Mouse (Mus musculus) ES-E14 (cell line): ENCODE data around the gene Gbp8. TPM values are rescaled to one million over a fixed set of nuclear protein-coding genes. Genes with fewer than 3 reads are reported as not detected.

Experiments
- DNase-seq: peaks from one replicate; pipeline ENCODE4 v3.0.0-alpha.2; 2013; ENCODE audit warnings: low read depth, low spot score
- H3K27ac ChIP-seq: 2 replicates; pipeline ENCODE4 v1.5.1; 2012; ENCODE audit warnings: low read depth, mild to moderate bottlenecking, low read length, moderate library complexity, mixed read lengths; ENCODE audit not compliant: poor library complexity, insufficient read depth, severe bottlenecking
- H3K36me3 ChIP-seq: 2 replicates; pipeline ENCODE4 v1.6.1; 2012; ENCODE audit warnings: mild to moderate bottlenecking, low read length, moderate library complexity, mixed read lengths; ENCODE audit not compliant: control insufficient read depth, poor library complexity, insufficient read depth, severe bottlenecking
- H3K4me1 ChIP-seq, 2 experiments: fragments of 150-350 bp in 1 of 2; sonication (generic) in 1 of 2; 2 replicates each; pipeline ENCODE4 v1.6.1; 2012; ENCODE audit warnings: low read length in 2 of 2, mild to moderate bottlenecking in 1 of 2, mixed read lengths in 1 of 2; ENCODE audit not compliant: control insufficient read depth in 2 of 2, insufficient read depth in 2 of 2, poor library complexity in 1 of 2
- H3K4me3 ChIP-seq, 2 experiments: fragments of 150-350 bp in 1 of 2; sonication (generic) in 1 of 2; 2 replicates each; pipeline ENCODE4 v1.5.1; 2012; ENCODE audit warnings: low read length in 2 of 2, low read depth in 1 of 2, mild to moderate bottlenecking in 1 of 2, mixed read lengths in 1 of 2; ENCODE audit not compliant: insufficient read depth in 1 of 2, poor library complexity in 1 of 2, severe bottlenecking in 1 of 2
- H3K9ac ChIP-seq: 2 replicates; pipeline ENCODE4 v1.6.1; 2012; ENCODE audit warnings: low read depth, mild to moderate bottlenecking, low read length, mixed read lengths; ENCODE audit not compliant: poor library complexity, insufficient read depth, severe bottlenecking
- H3K9me3 ChIP-seq: fragments of 150-350 bp; sonication (generic); 2 replicates; pipeline ENCODE4 v1.6.1; 2012; ENCODE audit warnings: low read depth, mild to moderate bottlenecking, low read length; ENCODE audit not compliant: control insufficient read depth, insufficient read depth
- CHD2 ChIP-seq: IDR thresholded peaks from 2 replicates; pipeline ENCODE4 v1.6.1; 2014; ENCODE audit warnings: mild to moderate bottlenecking, low read depth, low read length, inconsistent platforms
- HCFC1 ChIP-seq: IDR thresholded peaks from 2 replicates; pipeline ENCODE4 v1.6.1; 2012; ENCODE audit warnings: low read length, inconsistent platforms, borderline replicate concordance; ENCODE audit not compliant: insufficient read depth
- MAFK ChIP-seq: IDR thresholded peaks from 2 replicates; pipeline ENCODE4 v1.6.1; 2014; ENCODE audit warnings: mild to moderate bottlenecking, low read depth, low read length, inconsistent platforms; ENCODE audit not compliant: insufficient read depth
- ZC3H11A ChIP-seq: IDR thresholded peaks from 2 replicates; pipeline ENCODE4 v1.6.1; 2012; ENCODE audit warnings: low read depth, mild to moderate bottlenecking, inconsistent platforms, low read length, borderline replicate concordance
- ZNF384 ChIP-seq: IDR thresholded peaks from 2 replicates; pipeline ENCODE4 v1.6.1; 2012; ENCODE audit warnings: low read depth, low read length, inconsistent platforms
- in situ Hi-C, 2 experiments: fragments of 600-800 bp; cut with MboI; formaldehyde crosslinking; loops; one replicate each; pipeline ENCODE4 v1.15.1; 2025; ENCODE audit warnings: low sequenced_read_pairs in 2 of 2, inconsistent platforms in 1 of 2; ENCODE audit not compliant: unreplicated experiment in 2 of 2
- total RNA-seq: library from RNA; depleted of rRNA; stranded (reverse); fragments of 300-350 nt; gene quantifications from 2 replicates; pipeline ENCODE4 v1.2.3, GENCODE M21; 2012

The Gbp8 gene
- total RNA-seq, 1 experiment = 0.22 TPM

- no peak for DNase-seq
- in situ Hi-C loops = no loop called here
- no peaks in the 10 kb centered on the region for H3K36me3 ChIP-seq
Measured at GRCm38 (mm10) chr5:105010376-105010775, 129.0 kb downstream of the Gbp8 start.

GRCm38 (mm10) chr5:104989411-104989810, 149.9 kb downstream of the Gbp8 start:
- no peak overlapping the region for H3K27ac ChIP-seq
- in situ Hi-C loops = no loop called here
- DNase-seq = no peak
- TF ChIP-seq ZNF384 (no peak), MAFK (no peak), HCFC1 (no peak), CHD2 (no peak), ZC3H11A (no peak)
- no peak overlapping the region for H3K9ac ChIP-seq
- H3K4me3 ChIP-seq = no peak overlapping the region
- H3K4me1 ChIP-seq = no peaks in the 10 kb centered on the region
- 0 out of 2 replicates have a peak, but pooled peaks cover 1% of the 10 kb centered on the region for H3K9me3 ChIP-seq
- H3K36me3 ChIP-seq = no peaks in the 10 kb centered on the region

More at GRCm38 (mm10) chr5:105010376-105010775, 129.0 kb downstream of the Gbp8 start:
- no peak overlapping the region for H3K9ac ChIP-seq
- H3K9me3 ChIP-seq = no peaks in the 10 kb centered on the region
- TF ChIP-seq ZNF384 (no peak), MAFK (no peak), ZC3H11A (no peak), CHD2 (no peak), HCFC1 (no peak)
- no peaks in the 10 kb centered on the region for H3K4me1 ChIP-seq
- no peak overlapping the region for H3K27ac ChIP-seq
- no peak overlapping the region for H3K4me3 ChIP-seq

GRCm38 (mm10) chr5:104988000-104988399, 151.3 kb downstream of the Gbp8 start:
- H3K4me1 ChIP-seq = peaks cover 0 to 2% of the 10 kb centered on the region in 2 experiments; a peak in 1 of 4 replicates
- no peak for TF ChIP-seq CHD2
- no peak for TF ChIP-seq HCFC1
- no peak for TF ChIP-seq ZNF384
- TF ChIP-seq MAFK = no peak
- no peak for TF ChIP-seq ZC3H11A
- in situ Hi-C loops = no loop called here

GRCm38 (mm10) chr5:104986706-104987105, 152.6 kb downstream of the Gbp8 start:
- Histone ChIP-seq H3K9ac (no peak overlapping the region), H3K27ac (no peak overlapping the region), H3K4me3 (no peak overlapping the region), H3K36me3 (no peaks in the 10 kb centered on the region), H3K4me1 (peaks cover 0 to 2% of the 10 kb centered on the region in 2 experiments; a peak in 1 of 4 replicates), H3K9me3 (0 out of 2 replicates have a peak, but pooled peaks cover 1% of the 10 kb centered on the region)
- peak; percentile 36 for TF ChIP-seq ZC3H11A
- no peak for TF ChIP-seq CHD2
- TF ChIP-seq MAFK = no peak
- DNase-seq = peak; percentile 41
- in situ Hi-C loops = no loop called here

More at GRCm38 (mm10) chr5:104988000-104988399, 151.3 kb downstream of the Gbp8 start:
- Histone ChIP-seq H3K9me3 (0 out of 2 replicates have a peak, but pooled peaks cover 1% of the 10 kb centered on the region), H3K9ac (no peak overlapping the region), H3K36me3 (no peaks in the 10 kb centered on the region), H3K4me3 (no peak overlapping the region), H3K27ac (no peak overlapping the region)
- no peak for DNase-seq

- no peak for TF ChIP-seq CHD2
- TF ChIP-seq HCFC1 = no peak
- TF ChIP-seq ZNF384 = no peak
- TF ChIP-seq ZC3H11A = no peak
- TF ChIP-seq MAFK = no peak
- in situ Hi-C loops = no loop called here
Measured at GRCm38 (mm10) chr5:104982535-104982934, 156.8 kb downstream of the Gbp8 start, which contains the start of gene Abcg3. Gene Abcg3 (minus strand): TSS chr5:104982718.

More at GRCm38 (mm10) chr5:104982535-104982934, 156.8 kb downstream of the Gbp8 start, which contains the start of gene Abcg3:
- no peak within 1 kb of the TSS for H3K27ac ChIP-seq
- H3K4me1 ChIP-seq = peaks cover 0 to 2% of the 10 kb centered on the region in 2 experiments; a peak in 1 of 4 replicates
- peak within 1 kb of the TSS; percentile 20 to 50 for H3K4me3 ChIP-seq
- H3K36me3 ChIP-seq = no peaks in the 10 kb centered on the region
- no peak for DNase-seq
- H3K9me3 ChIP-seq = no peaks in the 10 kb centered on the region
- no peak within 1 kb of the TSS for H3K9ac ChIP-seq
